Mouse (Mus musculus) liver, embryonic 14.5 days (tissue): ENCODE measurements around the gene Dus1l. TPM values are rescaled to one million over a fixed set of nuclear protein-coding genes. Genes with fewer than 3 reads are reported as not detected.

ENCODE experiments used
- ATAC-seq: fragments of 200-750 bp; cut with Nextera tagmentation; 2 replicates; pipeline ENCODE4 v1.8.0; 2017; ENCODE audit warnings: moderate number of reproducible peaks, mild to moderate bottlenecking, moderate library complexity; ENCODE audit not compliant: insufficient read depth
- DNase-seq, 3 experiments: peaks; one replicate each; pipeline ENCODE4 v3.0.0-alpha.2; 2012 to 2013; ENCODE audit warnings: low read depth in 3 of 3, low spot score in 3 of 3
- H3K27ac ChIP-seq: fragments of 300-500 bp; sonication (generic); 2 replicates; pipeline ENCODE4 v1.5.1; 2014; ENCODE audit warnings: moderate library complexity, mild to moderate bottlenecking, control low read depth, inconsistent platforms
- H3K27me3 ChIP-seq: fragments of 300-500 bp; sonication (generic); 2 replicates; pipeline ENCODE4 v1.6.1; 2014; ENCODE audit warnings: mild to moderate bottlenecking, low read length, moderate library complexity; ENCODE audit not compliant: control insufficient read depth, insufficient read depth
- H3K36me3 ChIP-seq: fragments of 300-500 bp; sonication (generic); replicated peaks from 2 replicates; pipeline ENCODE4 v1.6.1; 2014; ENCODE audit warnings: low read depth; ENCODE audit not compliant: control insufficient read depth, insufficient read depth
- H3K4me1 ChIP-seq, 2 experiments: fragments of 200-500 bp in 1 of 2; fragments of 300-500 bp in 1 of 2; sonication (generic) in 1 of 2; replicated peaks; 2 replicates each; pipeline ENCODE4 v1.6.1; 2012 to 2014; ENCODE audit warnings: antibody characterized with exemption in 1 of 2, inconsistent platforms in 1 of 2, low read length in 1 of 2; ENCODE audit not compliant: control insufficient read depth in 2 of 2, insufficient read depth in 2 of 2
- H3K4me2 ChIP-seq: fragments of 300-500 bp; sonication (generic); 2 replicates; pipeline ENCODE4 v1.6.1; 2014; ENCODE audit warnings: low read depth, mild to moderate bottlenecking, control low read depth, moderate library complexity
- H3K4me3 ChIP-seq, 2 experiments: fragments of 200-500 bp in 1 of 2; fragments of 300-500 bp in 1 of 2; sonication (generic) in 1 of 2; 2 replicates each; pipeline ENCODE4 v1.5.1; 2012 to 2014; ENCODE audit warnings: low read depth in 2 of 2, low read length in 2 of 2, mild to moderate bottlenecking in 2 of 2, control low read depth in 1 of 2, inconsistent platforms in 1 of 2, moderate library complexity in 1 of 2; ENCODE audit not compliant: insufficient read depth in 1 of 2
- H3K9ac ChIP-seq: fragments of 300-500 bp; sonication (generic); replicated peaks from 2 replicates; pipeline ENCODE4 v1.6.1; 2014; ENCODE audit warnings: mild to moderate bottlenecking, control low read depth, moderate library complexity
- H3K9me3 ChIP-seq: fragments of 300-500 bp; sonication (generic); 2 replicates; pipeline ENCODE4 v1.6.1; 2016; ENCODE audit warnings: low read length, mixed read lengths; ENCODE audit not compliant: control insufficient read depth
- CTCF ChIP-seq: IDR thresholded peaks from 2 replicates; pipeline ENCODE4 v1.5.1; 2016; ENCODE audit warnings: antibody characterized with exemption, low read depth, control low read depth
- EP300 ChIP-seq: IDR thresholded peaks from 2 replicates; pipeline ENCODE4 v1.6.1; 2016; ENCODE audit warnings: antibody characterized with exemption, low read depth
- WGBS: fragments of 180-500 bp; shearing (Covaris S2); extraction: QIAGEN DNeasy Blood & Tissue Kit; methylation state at CpG from one replicate; pipeline ENCODE4 v1.1.7; 2014; ENCODE audit not compliant: insufficient replicate concordance; 5-methylcytosine and 5-hydroxymethylcytosine counted together
- polyA plus RNA-seq, 2 experiments: library from polyadenylated mRNA; depleted of rRNA in 1 of 2; stranded (reverse) in 1 of 2; unstranded in 1 of 2; fragments of >200 nt; fragmentation: Nextera tagmentation in 1 of 2; extraction: Ambion mirVana in 1 of 2; gene quantifications; 2 replicates each; pipeline versions ENCODE4 v1.2.1 to v1.2.3; 2012 to 2014

Gene Dus1l
- polyA plus RNA-seq, 2 experiments = 34.0 to 61.2 TPM

- H3K27me3 ChIP-seq = no peaks in the 10 kb centered on the region
- H3K9me3 ChIP-seq = no peaks in the 10 kb centered on the region
- H3K4me3 ChIP-seq = no peak overlapping the region
- ATAC-seq = no peak
- 69% methylated on average over 7 of the region's 7 CpGs for WGBS
- H3K36me3 ChIP-seq = peaks cover 35% of the 10 kb centered on the region
- no peak overlapping the region for H3K9ac ChIP-seq
- TF ChIP-seq CTCF (no peak), EP300 (no peak)
- H3K27ac ChIP-seq = no peak overlapping the region
- no peak for DNase-seq
- no peak overlapping the region for H3K4me2 ChIP-seq
- no peaks in the 10 kb centered on the region for H3K4me1 ChIP-seq
Observed at GRCm38 (mm10) chr11:120805375-120806298, 9.4 kb upstream of the Dus1l start.

- Histone ChIP-seq H3K4me1 (no peaks in the 10 kb centered on the region), H3K4me2 (no peak overlapping the region), H3K4me3 (no peak overlapping the region), H3K36me3 (peaks cover 26% of the 10 kb centered on the region), H3K27me3 (no peaks in the 10 kb centered on the region), H3K9ac (no peak overlapping the region), H3K27ac (no peak overlapping the region), H3K9me3 (no peaks in the 10 kb centered on the region)
- WGBS = 60% methylated on average over 4 of the region's 4 CpGs
- DNase-seq = no peak
- no peak for ATAC-seq
- no peak for TF ChIP-seq EP300
Observed at GRCm38 (mm10) chr11:120804769-120805168, 8.6 kb upstream of the Dus1l start.

- H3K4me3 ChIP-seq = no peak overlapping the region
- no peaks in the 10 kb centered on the region for H3K27me3 ChIP-seq
- ATAC-seq (no peak), DNase-seq (no peak)
- TF ChIP-seq EP300 (no peak), CTCF (no peak)
- H3K9ac ChIP-seq = no peak overlapping the region
- H3K9me3 ChIP-seq = no peaks in the 10 kb centered on the region
- H3K4me1 ChIP-seq = no peaks in the 10 kb centered on the region
- H3K36me3 ChIP-seq = peaks cover 21% of the 10 kb centered on the region
- 66% methylated on average over 7 of the region's 7 CpGs for WGBS
- no peak overlapping the region for H3K4me2 ChIP-seq
- H3K27ac ChIP-seq = no peak overlapping the region
Observed at GRCm38 (mm10) chr11:120804274-120804673, 8.1 kb upstream of the Dus1l start.

GRCm38 (mm10) chr11:120800061-120800904, 4.1 kb upstream of the Dus1l start:
- peak; percentile 14; the same call in 1 of the 2 replicates for ATAC-seq
- Histone ChIP-seq H3K9ac (no peak overlapping the region), H3K4me2 (no peak overlapping the region)

More at GRCm38 (mm10) chr11:120800061-120800904, 4.1 kb upstream of the Dus1l start:
- Histone ChIP-seq H3K4me1 (peaks cover 0 to 5% of the 10 kb centered on the region in 2 experiments; a peak in 3 of 4 replicates), H3K36me3 (no peaks in the 10 kb centered on the region), H3K27ac (no peak overlapping the region), H3K27me3 (no peaks in the 10 kb centered on the region), H3K9me3 (no peaks in the 10 kb centered on the region), H3K4me3 (no peak overlapping the region)
- 13% methylated on average over 10 of the region's 10 CpGs for WGBS
- TF ChIP-seq EP300 (no peak), CTCF (peak; percentile 94)
- peak; percentile 58 to 65 (median 60) for DNase-seq
